Mouse (Mus musculus): Measurements from ENCODE around the gene Tpk1. TPM values are rescaled to one million over a fixed set of nuclear protein-coding genes. Genes with fewer than 3 reads are reported as not detected.
A peak's percentile ranks its signal among the peaks of the same experiment; 100 is the strongest.

Gene Tpk1
- total RNA-seq, 2 experiments from 2014 or later, result 3.0 to 7.0 TPM

GRCm38 (mm10) chr6:43457989-43458388, 208.1 kb downstream of the Tpk1 start:
- ATAC-seq (ENCODE audit: poor library complexity, severe bottlenecking), result no peak

GRCm38 (mm10) chr6:43449498-43449897, 216.6 kb downstream of the Tpk1 start:
- ATAC-seq (ENCODE audit: poor library complexity, severe bottlenecking), result peak; percentile 70

DNA sequence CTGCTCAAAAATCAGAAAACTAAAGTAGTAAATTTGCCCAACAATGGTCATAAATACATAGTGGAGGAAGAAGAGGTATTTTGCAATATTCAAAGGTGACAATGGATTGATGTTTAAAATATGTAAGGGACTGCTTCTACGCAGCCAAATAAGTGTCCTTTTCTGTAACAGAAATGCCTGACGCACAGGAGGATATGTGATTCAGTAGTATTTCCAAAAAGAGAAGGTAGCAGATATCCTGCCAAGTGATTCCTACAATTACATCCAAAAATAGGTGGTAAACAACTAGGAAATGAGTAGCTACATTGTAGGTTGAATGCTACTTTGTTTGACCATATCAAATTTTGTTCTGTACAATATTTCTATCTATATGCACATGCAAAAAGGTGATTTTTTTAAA, 220.2 kb downstream of the Tpk1 start:
- no peak for ATAC-seq (ENCODE audit: poor library complexity, severe bottlenecking)

- no peak for ATAC-seq (ENCODE audit: poor library complexity, severe bottlenecking)
These were observed 223.9 kb downstream of the Tpk1 start for GRCm38 (mm10) chr6:43442191-43442590.

- no peak for ATAC-seq (ENCODE audit: poor library complexity, severe bottlenecking)
These were observed 230.0 kb downstream of the Tpk1 start for GRCm38 (mm10) chr6:43435987-43436541.

DNA sequence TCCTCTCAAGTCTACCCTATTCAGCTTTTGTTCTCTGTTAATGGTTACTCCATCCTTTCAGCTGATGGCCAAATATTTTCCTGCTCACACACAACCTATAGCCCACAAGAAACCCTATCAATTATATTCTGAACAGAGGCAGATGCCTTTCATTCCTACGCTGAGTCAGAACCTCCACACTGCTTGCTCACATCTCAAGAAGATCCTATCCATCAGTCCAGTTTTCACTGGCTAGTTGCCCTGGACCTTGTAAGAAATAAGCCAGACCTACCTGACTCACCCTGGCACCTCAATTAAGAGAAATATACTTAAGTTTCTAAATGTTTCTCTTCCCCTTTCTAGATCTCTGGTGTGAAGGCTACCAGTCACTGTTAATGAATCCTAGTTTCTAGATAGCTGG, 231.7 kb downstream of the Tpk1 start:
- ATAC-seq (ENCODE audit: poor library complexity, severe bottlenecking), result no peak

DNA sequence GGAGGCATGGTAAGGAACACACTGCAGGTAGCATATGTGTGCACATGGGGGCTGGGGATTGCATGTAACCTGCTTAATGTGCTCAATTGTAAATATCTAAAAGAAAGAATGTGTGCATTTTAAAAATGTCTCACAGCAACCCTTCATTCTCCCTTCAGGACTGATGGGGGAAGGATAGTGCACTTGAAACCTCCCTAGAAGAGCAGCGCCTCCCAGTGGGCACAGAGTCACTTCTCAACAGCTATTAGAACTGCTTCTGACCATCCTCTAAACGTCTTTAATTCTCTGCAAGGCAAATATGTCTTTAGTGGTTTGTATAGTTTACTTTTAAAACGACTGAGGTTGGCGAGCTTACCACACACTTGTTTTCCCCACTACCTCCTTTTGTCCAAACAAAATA, 241.1 kb downstream of the Tpk1 start:
- ATAC-seq (ENCODE audit: poor library complexity, severe bottlenecking), result no peak

GRCm38 (mm10) chr6:43420358-43420979, 245.6 kb downstream of the Tpk1 start:
- no peak for ATAC-seq (ENCODE audit: poor library complexity, severe bottlenecking)

- ATAC-seq (ENCODE audit: poor library complexity, severe bottlenecking), result peak; percentile 21; the same call in 1 of the 2 replicates
These were observed 257.1 kb downstream of the Tpk1 start for GRCm38 (mm10) chr6:43408949-43409348.

- ATAC-seq (ENCODE audit: poor library complexity, severe bottlenecking), result no peak
These were observed 263.0 kb downstream of the Tpk1 start for GRCm38 (mm10) chr6:43403076-43403475.

DNA sequence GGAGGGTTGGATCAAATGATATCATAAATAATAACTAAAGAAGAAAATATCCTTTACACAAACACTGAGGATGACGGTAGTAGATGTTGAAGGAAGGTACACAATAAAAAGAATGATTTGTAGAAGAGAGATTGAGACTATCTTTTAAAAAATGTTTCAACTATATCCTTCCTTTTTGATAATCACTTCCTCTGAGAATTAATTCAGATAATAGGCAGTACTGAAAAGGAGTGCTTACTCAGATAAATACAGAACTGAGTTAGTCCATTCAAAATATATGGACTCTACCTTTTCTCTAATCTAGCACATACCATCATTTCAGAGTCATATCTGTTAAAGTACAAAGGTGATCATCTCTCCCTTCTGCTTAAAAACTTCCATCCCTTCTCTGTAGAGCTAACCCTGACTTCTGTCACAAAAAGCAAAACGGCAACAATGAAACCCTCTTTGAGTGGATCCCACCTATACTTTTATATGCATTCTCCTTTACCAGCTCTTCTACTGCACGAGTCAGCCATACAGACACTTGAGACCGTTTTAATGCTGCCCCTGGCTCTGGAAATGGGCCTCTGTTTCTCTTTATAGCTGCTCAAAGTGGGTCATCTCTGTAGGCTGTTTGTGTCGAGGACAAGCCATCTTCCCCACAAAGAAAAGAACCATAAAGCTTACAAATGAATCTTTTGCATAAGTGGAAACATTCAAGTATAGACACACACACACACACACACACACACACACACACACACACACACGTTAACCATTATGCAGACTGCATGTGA, 263.7 kb downstream of the Tpk1 start:
- no peak for ATAC-seq (ENCODE audit: poor library complexity, severe bottlenecking)

DNA sequence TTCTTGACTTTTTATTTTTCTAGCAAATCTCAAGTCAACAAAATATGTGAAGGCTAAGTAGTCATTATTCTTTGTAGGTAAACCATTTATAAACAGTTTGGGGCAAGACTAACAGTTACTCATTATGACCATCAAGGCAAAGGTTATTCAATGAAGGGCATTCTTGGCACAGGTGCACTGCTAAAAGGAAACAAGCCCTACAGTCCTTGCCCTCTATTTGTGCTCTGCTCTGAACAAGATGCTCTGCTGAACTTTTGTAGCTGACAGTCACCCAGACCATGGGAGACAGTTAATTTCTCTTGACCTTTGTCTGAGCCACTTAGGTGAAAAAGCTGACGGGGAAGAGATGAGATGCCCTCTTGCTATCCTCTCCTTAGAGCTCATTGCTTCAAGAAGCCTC, 269.7 kb downstream of the Tpk1 start:
- ATAC-seq (ENCODE audit: poor library complexity, severe bottlenecking), result no peak

- no peak for ATAC-seq (ENCODE audit: poor library complexity, severe bottlenecking)
These were observed 270.5 kb downstream of the Tpk1 start for GRCm38 (mm10) chr6:43395538-43395937.

DNA sequence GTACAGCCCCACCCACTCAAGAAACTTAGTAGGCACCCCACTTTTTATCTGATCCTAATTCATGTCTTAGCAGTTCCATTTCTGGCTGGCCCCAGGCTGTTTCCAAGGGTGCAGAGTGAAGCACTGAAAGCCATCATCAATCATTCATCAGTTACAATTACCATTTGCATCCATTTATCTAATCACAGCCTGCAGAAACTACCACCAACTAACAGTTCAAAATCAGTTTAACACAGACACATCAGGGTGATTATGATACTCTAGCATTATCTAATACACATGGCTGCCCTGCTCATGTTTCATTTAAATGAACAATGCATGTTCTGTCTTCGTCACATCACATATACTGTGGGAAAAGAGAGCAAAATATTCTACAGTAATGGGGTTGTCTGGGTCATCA, 274.7 kb downstream of the Tpk1 start:
- ATAC-seq (ENCODE audit: poor library complexity, severe bottlenecking), result no peak

GRCm38 (mm10) chr6:43387273-43387672, 278.8 kb downstream of the Tpk1 start:
- ATAC-seq (ENCODE audit: poor library complexity, severe bottlenecking), result no peak

DNA sequence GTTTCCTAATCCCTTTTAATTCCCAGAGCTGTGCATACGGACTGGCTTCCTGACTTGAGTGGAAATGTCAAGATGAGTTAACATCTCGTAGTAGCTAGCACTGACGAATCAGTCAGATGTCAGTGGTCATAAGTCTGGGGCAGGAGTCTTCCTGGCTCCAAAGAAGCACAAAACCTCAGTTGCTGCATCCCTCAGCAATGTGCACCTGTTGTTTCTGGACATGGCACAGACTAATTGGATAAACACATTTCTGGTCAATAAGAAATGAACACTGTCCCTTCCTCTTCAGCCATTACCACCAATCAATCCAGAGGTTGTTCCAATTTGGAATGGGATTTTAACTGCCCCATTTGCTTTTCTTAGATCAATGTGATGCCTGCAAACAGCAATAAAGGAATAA, 281.2 kb downstream of the Tpk1 start:
- ATAC-seq (ENCODE audit: poor library complexity, severe bottlenecking), result no peak

DNA sequence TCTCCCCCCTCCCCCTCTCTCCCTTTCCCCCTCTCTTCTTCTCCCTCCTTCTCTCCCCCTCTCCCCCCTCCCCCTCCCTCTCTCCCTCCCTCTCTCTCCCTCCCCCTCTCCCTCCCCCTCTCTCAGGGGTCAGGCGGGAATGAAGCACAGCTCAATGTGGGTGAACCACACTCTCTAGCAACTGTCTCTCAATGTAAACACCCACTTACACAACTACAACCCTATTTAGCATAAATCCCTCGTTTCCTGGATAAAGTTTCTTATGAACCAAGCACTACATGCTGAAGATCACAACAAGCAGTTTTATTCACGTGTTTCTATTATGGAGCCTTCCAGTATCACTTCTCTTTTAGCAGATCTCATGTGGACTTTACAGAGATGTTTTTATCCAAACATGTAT, 281.8 kb downstream of the Tpk1 start:
- no peak for ATAC-seq (ENCODE audit: poor library complexity, severe bottlenecking)

GRCm38 (mm10) chr6:43382750-43383149, 283.3 kb downstream of the Tpk1 start:
- ATAC-seq (ENCODE audit: poor library complexity, severe bottlenecking), result no peak

GRCm38 (mm10) chr6:43382284-43382683, 283.8 kb downstream of the Tpk1 start:
- peak; percentile 68 for ATAC-seq (ENCODE audit: poor library complexity, severe bottlenecking)

- no peak for ATAC-seq (ENCODE audit: poor library complexity, severe bottlenecking)
These were observed 292.9 kb downstream of the Tpk1 start for GRCm38 (mm10) chr6:43373206-43373605.

DNA sequence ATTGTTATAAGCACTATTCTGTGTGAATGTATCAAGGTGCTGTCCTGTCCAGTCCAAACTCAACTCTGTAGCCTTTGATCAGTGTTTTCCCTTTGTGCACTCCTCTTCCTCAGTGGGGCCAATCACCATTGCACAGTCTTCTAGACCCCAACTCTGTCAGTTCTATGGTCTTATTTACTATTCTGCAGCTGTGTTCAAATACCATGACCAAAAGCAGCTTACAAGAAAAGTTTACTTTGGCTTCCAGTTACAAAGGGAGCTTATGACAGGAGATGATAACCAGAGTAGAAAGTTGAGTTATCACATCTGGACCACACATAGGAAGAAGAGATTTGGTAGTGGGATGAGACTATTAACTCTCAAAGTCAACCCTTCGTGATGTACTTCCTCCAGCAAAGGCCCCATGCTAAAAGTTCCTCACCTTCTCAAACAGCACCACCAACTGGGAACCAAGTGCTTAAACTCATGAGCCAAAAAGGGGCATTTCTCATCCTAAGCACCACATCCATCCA, 298.6 kb downstream of the Tpk1 start:
- ATAC-seq (ENCODE audit: poor library complexity, severe bottlenecking), result no peak

DNA sequence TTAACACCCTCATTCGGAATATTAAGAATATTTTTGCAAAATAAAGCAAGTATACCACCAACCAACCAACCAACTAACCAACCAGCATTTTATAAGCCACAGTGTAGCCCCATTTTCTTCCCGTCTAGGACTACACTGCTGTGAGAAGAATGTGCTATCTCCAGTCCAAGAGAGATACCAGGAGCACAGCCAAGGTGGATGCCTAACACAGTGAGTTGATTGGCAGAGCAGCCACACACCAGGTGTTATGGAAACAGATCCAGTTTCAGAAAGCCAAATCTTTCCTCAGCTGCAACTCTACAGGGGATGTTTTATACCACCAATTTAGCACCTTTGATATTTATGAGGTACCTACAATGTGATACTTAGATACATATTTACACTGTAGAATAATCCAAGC, 299.1 kb downstream of the Tpk1 start:
- no peak for ATAC-seq (ENCODE audit: poor library complexity, severe bottlenecking)

All from megakaryocyte, adult 5-6 weeks (primary cell).